In genomic region chr17:56485118-56485517, GRCm38 (mm10) we compare ENCODE assay signal across 24 mouse cellular contexts. TPM values are rescaled to one million over a fixed set of nuclear protein-coding genes. Genes with fewer than 3 reads are reported as not detected.
DNase-seq lines count a peak whose midpoint lies in the region; ATAC-seq and TF ChIP-seq lines count a peak whose summit lies in the region.
"Had no signal": no experiment of that assay in that cellular context is flagged by ENCODE, and none has a peak within 500 bp of the region (broad histone marks: within the 10 kb centered on the region; RNA-seq: fewer than 3 reads in every experiment).

No protein-coding gene starts in this region.

- TF ChIP-seq POLR2A in kidney, adult 2 months (IDR thresholded peaks at IDR 0.05; ENCODE audit: low read depth, low read length) = no peak

- DNase-seq in cerebellum, postnatal 10 days = peak; percentile 59 to 62
- no peak for DNase-seq in cerebellum, adult 9-10 months
- peak; percentile 56 for DNase-seq in kidney, postnatal 10 days
- no peak for DNase-seq in kidney, adult 2 months
- no peak for DNase-seq in neural tube, embryonic 10.5 days (ENCODE audit: extremely low spot score, low spot score)
- DNase-seq in hindbrain, postnatal 0 days (ENCODE audit: low spot score) = peak; percentile 46
- DNase-seq in layer of hippocampus, adult 11-12 months (ENCODE audit: low spot score) = no peak
- DNase-seq: B cell, adult 2 months; cerebellum, adult 11-12 months; kidney, adult 11 months; kidney, postnatal 14 days; retina, postnatal 1 day; right cerebral cortex, postnatal 4 days; thymus, postnatal 36 days had no signal

- H3K27me3 ChIP-seq in kidney, adult 2 months (replicated peaks; ENCODE audit: control insufficient read depth, insufficient read depth, low read length) = no peaks in the 10 kb centered on the region
- no peaks in the 10 kb centered on the region for H3K27me3 ChIP-seq in neural tube, embryonic 13.5 days
- no peaks in the 10 kb centered on the region for H3K27me3 ChIP-seq in hindbrain, postnatal 0 days (ENCODE audit: insufficient read depth, low read length)
- H3K27me3 ChIP-seq: liver, embryonic 15.5 days had no signal

- WGBS in kidney, adult 2 months = 70% methylated on average over 9 of the region's 9 CpGs
- 58% methylated on average over 9 of the region's 9 CpGs for whole genome bisulfite sequencing in neural tube, embryonic 13.5 days
- 41% methylated on average over 9 of the region's 9 CpGs for WGBS in hindbrain, postnatal 0 days

- H3K4me1 ChIP-seq in kidney, adult 2 months (ENCODE audit: control insufficient read depth, insufficient read depth, low read length) = no peaks in the 10 kb centered on the region
- peaks cover 33% of the 10 kb centered on the region for H3K4me1 ChIP-seq in neural tube, embryonic 13.5 days (replicated peaks)
- peaks cover 6% of the 10 kb centered on the region for H3K4me1 ChIP-seq in hindbrain, postnatal 0 days (ENCODE audit: insufficient read depth, low read length)
- H3K4me1 ChIP-seq: liver, embryonic 15.5 days had no signal

- TF ChIP-seq CTCF in kidney, adult 2 months (conservative IDR thresholded peaks at IDR 0.05; ENCODE audit: insufficient read depth, insufficient read length, low read depth, low read length) = no peak
- TF ChIP-seq CTCF in hindbrain, postnatal 0 days (IDR thresholded peaks at IDR 0.05; ENCODE audit: low read depth) = no peak

- no peak for ATAC-seq in neural tube, embryonic 13.5 days (ENCODE audit: low read depth)
- ATAC-seq in hindbrain, postnatal 0 days = no peak

- no peaks in the 10 kb centered on the region for H3K36me3 ChIP-seq in kidney, adult 2 months (ENCODE audit: control insufficient read depth, insufficient read depth, low read length)
- no peaks in the 10 kb centered on the region for H3K36me3 ChIP-seq in neural tube, embryonic 13.5 days
- H3K36me3 ChIP-seq in hindbrain, postnatal 0 days (ENCODE audit: insufficient read depth, low read length) = no peaks in the 10 kb centered on the region
- H3K36me3 ChIP-seq: liver, embryonic 15.5 days had no signal

- no peak overlapping the region for H3K9ac ChIP-seq in neural tube, embryonic 13.5 days
- H3K9ac ChIP-seq in hindbrain, postnatal 0 days (replicated peaks; ENCODE audit: low read length) = no peak overlapping the region
- H3K9ac ChIP-seq: liver, embryonic 15.5 days had no signal

- H3K4me3 ChIP-seq in kidney, adult 2 months (ENCODE audit: insufficient read depth, low read depth, low read length) = no peak overlapping the region
- H3K4me3 ChIP-seq in neural tube, embryonic 13.5 days = no peak overlapping the region
- no peak overlapping the region for H3K4me3 ChIP-seq in hindbrain, postnatal 0 days (ENCODE audit: low read length)
- H3K4me3 ChIP-seq: liver, embryonic 15.5 days had no signal

- no peaks in the 10 kb centered on the region for H3K9me3 ChIP-seq in neural tube, embryonic 13.5 days
- no peaks in the 10 kb centered on the region for H3K9me3 ChIP-seq in hindbrain, postnatal 0 days (ENCODE audit: low read length)
- H3K9me3 ChIP-seq: liver, embryonic 15.5 days had no signal

- H3K4me2 ChIP-seq in neural tube, embryonic 13.5 days = no peak overlapping the region
- no peak overlapping the region for H3K4me2 ChIP-seq in hindbrain, postnatal 0 days (ENCODE audit: low read depth, low read length)
- H3K4me2 ChIP-seq: heart, embryonic 11.5 days; liver, embryonic 15.5 days had no signal

- no peak overlapping the region for H3K27ac ChIP-seq in kidney, adult 2 months (ENCODE audit: insufficient read depth, low read depth, low read length)
- 0 out of 2 replicates have a peak overlapping the region, but pooled peaks have one; percentile 18 for H3K27ac ChIP-seq in neural tube, embryonic 13.5 days (replicated peaks)
- no peak overlapping the region for H3K27ac ChIP-seq in hindbrain, postnatal 0 days
- H3K27ac ChIP-seq: liver, embryonic 15.5 days had no signal

RNA-seq across cellular contexts. Expression of gene Ptprs, which starts 8.8 kb away (rescaled TPM):
- polyA plus RNA-seq in kidney, adult 2 months (2012; rRNA removed) = 38.8 and 48.0 TPM in 2 replicates
- polyA plus RNA-seq in neural tube, embryonic 13.5 days (2015; fragmentation: Nextera tagmentation; extraction: Ambion mirVana) = 251 and 260 TPM in 2 replicates
- 869 and 913 TPM in 2 replicates for total RNA-seq in hindbrain, postnatal 0 days (2014; rRNA removed)
- 196 and 198 TPM in 2 replicates for polyA plus RNA-seq in hindbrain, postnatal 0 days (2015; fragmentation: Nextera tagmentation; extraction: Ambion mirVana)

RNA-seq across cellular contexts. Expression of gene Znrf4, which starts 27.1 kb away (rescaled TPM):
- 0.17 and 0.52 TPM in 2 replicates for polyA plus RNA-seq in kidney, adult 2 months (2012; rRNA removed)
- polyA plus RNA-seq in neural tube, embryonic 13.5 days (2015; fragmentation: Nextera tagmentation; extraction: Ambion mirVana) = not detected in 2 replicates
- total RNA-seq in hindbrain, postnatal 0 days (2014; rRNA removed) = not detected in 2 replicates
- not detected in 2 replicates for polyA plus RNA-seq in hindbrain, postnatal 0 days (2015; fragmentation: Nextera tagmentation; extraction: Ambion mirVana)
- total RNA-seq: heart, postnatal 25 days; left cerebral cortex, postnatal 14 days; megakaryocyte progenitor cell, adult 5-6 weeks; monocyte, adult 5-6 weeks had no signal
- polyA plus RNA-seq: embryonic facial prominence, embryonic 11.5 days; heart, embryonic 11.5 days; limb, embryonic 14.5 days; liver, embryonic 15.5 days; neural tube, embryonic 14.5 days had no signal

Comparison
In these comparisons a context has a peak if more than half of its experiments do, and no peak if none do; other contexts are left out.
1. DNase-seq: peak in cerebellum, postnatal 10 days (2 of 2), kidney, postnatal 10 days (single experiment) and hindbrain, postnatal 0 days (single experiment); none in cerebellum, adult 9-10 months (single experiment), kidney, adult 2 months (single experiment), neural tube, embryonic 10.5 days (single experiment) and layer of hippocampus, adult 11-12 months (single experiment).